Mouse (Mus musculus): Measurements from ENCODE around the gene D430042O09Rik. TPM values are rescaled to one million over a fixed set of nuclear protein-coding genes. Genes with fewer than 3 reads are reported as not detected.

Gene D430042O09Rik
- total RNA-seq, 1 experiment from 2014 or later: 37.0 TPM

GRCm38 (mm10) chr7:125740521-125740920 is 32.8 kb downstream of the D430042O09Rik start:
- DNase-seq: no peak

GRCm38 (mm10) chr7:125741271-125741703 is 33.6 kb downstream of the D430042O09Rik start:
- no peak for DNase-seq

- DNase-seq: no peak
Observed at GRCm38 (mm10) chr7:125744774-125745173, 37.1 kb downstream of the D430042O09Rik start.

- no peak for DNase-seq
Observed at GRCm38 (mm10) chr7:125746621-125747315, 39.1 kb downstream of the D430042O09Rik start.

GRCm38 (mm10) chr7:125747316-125747690 is 39.6 kb downstream of the D430042O09Rik start:
- DNase-seq: no peak

- no peak for DNase-seq
Observed at GRCm38 (mm10) chr7:125748186-125748585, 40.5 kb downstream of the D430042O09Rik start.

GRCm38 (mm10) chr7:125752699-125753325 is 45.1 kb downstream of the D430042O09Rik start:
- DNase-seq: peak; percentile 29

GRCm38 (mm10) chr7:125753326-125753715 is 45.6 kb downstream of the D430042O09Rik start:
- no peak for DNase-seq

- DNase-seq: no peak
Observed at GRCm38 (mm10) chr7:125756806-125757205, 49.1 kb downstream of the D430042O09Rik start.

GRCm38 (mm10) chr7:125757896-125758623 is 50.4 kb downstream of the D430042O09Rik start:
- DNase-seq: no peak

- DNase-seq: no peak
Observed at GRCm38 (mm10) chr7:125762289-125762688, 54.6 kb downstream of the D430042O09Rik start.

GRCm38 (mm10) chr7:125762883-125763830 is 55.5 kb downstream of the D430042O09Rik start:
- DNase-seq: no peak

GRCm38 (mm10) chr7:125764373-125764772 is 56.7 kb downstream of the D430042O09Rik start:
- no peak for DNase-seq

GRCm38 (mm10) chr7:125766976-125767831 is 59.5 kb downstream of the D430042O09Rik start:
- peak; percentile 64 for DNase-seq

GRCm38 (mm10) chr7:125772961-125773571 is 65.4 kb downstream of the D430042O09Rik start:
- DNase-seq: no peak

- no peak for DNase-seq
Observed at GRCm38 (mm10) chr7:125783206-125783605, 75.5 kb downstream of the D430042O09Rik start.

- DNase-seq: no peak
Observed at GRCm38 (mm10) chr7:125786105-125786504, 78.4 kb downstream of the D430042O09Rik start.

- peak; percentile 37 for DNase-seq
Observed at GRCm38 (mm10) chr7:125787046-125787445, 79.4 kb downstream of the D430042O09Rik start.

- no peak for DNase-seq
Observed at GRCm38 (mm10) chr7:125790039-125790438, 82.4 kb downstream of the D430042O09Rik start.

GRCm38 (mm10) chr7:125806571-125806970 is 98.9 kb downstream of the D430042O09Rik start:
- no peak for DNase-seq

Data from adrenal gland, postnatal 25 days (tissue).